Mouse (Mus musculus): ENCODE measurements around the gene Syne3.

DNA sequence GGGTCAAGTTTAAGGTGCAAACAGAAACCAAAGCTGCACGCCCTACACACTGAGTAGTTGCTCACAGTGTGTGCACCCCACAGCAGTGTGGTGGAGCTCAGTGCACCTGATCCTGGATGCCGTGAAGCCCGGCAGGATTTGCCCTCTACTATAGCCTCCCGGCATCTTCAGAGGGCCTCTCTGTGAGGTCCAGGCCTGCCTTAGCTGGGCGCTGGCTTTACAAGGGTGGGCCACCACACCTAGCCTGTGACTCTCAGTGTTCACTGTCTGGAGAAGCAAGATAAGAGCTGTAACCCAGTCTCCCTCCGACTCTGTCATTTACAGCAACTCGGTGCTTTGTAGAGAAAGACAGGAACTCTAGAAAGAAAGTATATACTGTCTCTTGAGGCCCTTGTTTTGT is 29.3 kb upstream of the Syne3 start:
- TF ChIP-seq MAFK (IDR thresholded peaks at IDR 0.05; ENCODE audit: insufficient read depth, low read depth, low read length) = no peak
- TF ChIP-seq HCFC1 (IDR thresholded peaks at IDR 0.05; ENCODE audit: borderline replicate concordance, insufficient read depth, low read length) = no peak
- no peak for TF ChIP-seq ZC3H11A (IDR thresholded peaks at IDR 0.05; ENCODE audit: borderline replicate concordance, low read depth, low read length)
- TF ChIP-seq ZNF384 (IDR thresholded peaks at IDR 0.05; ENCODE audit: low read depth, low read length) = no peak
- TF ChIP-seq CHD2 (IDR thresholded peaks at IDR 0.05; ENCODE audit: low read depth, low read length) = no peak
